Mouse (Mus musculus): Measurements from ENCODE around the gene Bend5.

GRCm38 (mm10) chr4:111441709-111442108 is 26.9 kb downstream of the Bend5 start:
- TF ChIP-seq CTCF (IDR thresholded peaks at IDR 0.05; ENCODE audit: low read depth, low read length) (no peak), POLR2A (IDR thresholded peaks at IDR 0.05; ENCODE audit: extremely low read depth, insufficient read depth, low read length) (no peak)
